Mouse (Mus musculus): Measurements from ENCODE around the gene Abraxas2. TPM values are rescaled to one million over a fixed set of nuclear protein-coding genes. Genes with fewer than 3 reads are reported as not detected.

Abraxas2 gene
- total RNA-seq, 2 experiments from 2014 or later, result 38.6 to 48.6 TPM

DNA sequence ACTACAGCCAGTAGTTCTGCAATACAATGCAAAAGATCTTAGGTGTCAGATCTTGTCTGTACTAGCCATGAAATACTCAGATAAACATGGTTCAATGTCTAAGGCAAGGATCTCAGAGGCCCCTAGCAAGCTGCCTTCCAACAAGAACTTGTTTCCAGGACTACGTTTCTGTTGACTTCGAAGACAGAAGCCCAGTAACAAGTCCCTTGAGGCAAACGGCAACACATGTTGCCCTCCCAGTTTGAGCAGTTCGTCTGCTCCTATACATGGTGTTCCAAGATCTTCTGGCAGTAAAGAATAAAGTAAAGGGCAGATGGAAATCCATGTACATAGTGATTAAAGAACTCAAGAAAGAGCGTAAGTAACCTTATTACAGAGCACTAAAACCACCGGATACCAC is 5.7 kb upstream of the Abraxas2 start:
- no peak for ATAC-seq (replicated peaks; ENCODE audit: poor library complexity)

DNA sequence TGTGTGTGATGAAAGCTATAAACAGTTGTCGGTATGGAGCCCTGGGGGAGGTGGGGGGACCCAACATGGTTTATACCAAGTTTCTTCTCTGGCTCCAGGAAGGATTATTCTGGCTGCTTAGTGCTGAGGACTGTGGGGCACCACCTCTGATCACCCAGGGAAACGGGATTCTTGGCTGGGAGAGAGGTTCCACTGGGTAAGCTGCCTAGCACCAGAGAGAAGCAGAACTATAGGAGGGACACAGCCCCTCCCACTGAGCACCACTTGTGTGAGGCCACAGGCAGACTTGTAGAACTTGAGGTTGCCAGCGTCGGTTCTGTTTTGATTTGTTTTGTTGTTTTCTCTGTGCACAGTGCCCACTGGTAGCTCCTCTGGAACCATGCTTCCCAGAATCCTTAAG is 5.1 kb upstream of the Abraxas2 start:
- no peak for ATAC-seq (replicated peaks; ENCODE audit: poor library complexity)

DNA sequence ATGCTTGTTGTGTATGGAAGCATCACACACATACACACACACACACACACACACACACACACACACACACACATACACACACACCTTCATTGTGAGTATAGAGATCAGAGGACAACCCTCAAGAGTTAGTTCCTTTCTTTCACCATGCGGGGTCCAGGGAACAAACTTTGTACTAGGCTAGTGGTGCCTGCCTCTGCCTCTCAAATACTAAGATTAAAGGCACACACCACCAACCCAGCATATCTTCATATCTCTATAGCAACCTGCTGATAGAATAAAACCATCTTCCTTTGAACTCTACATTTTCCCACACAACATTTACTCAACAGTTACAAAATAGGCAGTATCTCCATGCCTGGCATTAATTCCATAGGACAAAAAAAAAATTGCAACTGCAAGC is 2.9 kb upstream of the Abraxas2 start:
- no peak for ATAC-seq (replicated peaks; ENCODE audit: poor library complexity)

DNA sequence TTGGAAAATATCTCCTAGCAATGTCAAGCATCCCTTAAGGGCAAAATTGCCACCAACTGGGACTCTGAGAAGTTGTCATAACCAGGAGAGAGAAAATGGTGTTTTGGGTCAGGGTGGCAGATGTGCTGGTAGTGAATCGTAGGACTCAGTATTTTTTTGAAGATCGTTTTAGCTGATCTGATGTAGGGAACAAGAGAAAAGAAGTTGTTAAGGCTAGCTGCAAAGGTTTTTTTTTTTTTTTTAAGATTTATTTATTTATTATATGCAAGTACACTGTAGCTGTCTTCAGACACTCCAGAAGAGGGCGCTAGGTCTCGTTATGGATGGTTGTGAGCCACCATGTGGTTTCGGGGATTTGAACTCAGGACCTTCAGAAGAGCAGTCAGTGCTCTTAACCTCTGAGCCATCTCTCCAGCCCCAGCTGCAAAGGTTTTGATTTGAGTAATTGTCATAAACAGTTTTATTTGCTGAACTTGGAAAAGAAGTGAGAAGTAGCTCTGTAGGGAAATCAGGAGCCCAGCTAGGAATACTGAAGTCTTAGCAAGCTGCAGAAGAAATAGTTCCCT is 899 bp upstream of the Abraxas2 start:
- ATAC-seq (replicated peaks; ENCODE audit: poor library complexity), result no peak

DNA sequence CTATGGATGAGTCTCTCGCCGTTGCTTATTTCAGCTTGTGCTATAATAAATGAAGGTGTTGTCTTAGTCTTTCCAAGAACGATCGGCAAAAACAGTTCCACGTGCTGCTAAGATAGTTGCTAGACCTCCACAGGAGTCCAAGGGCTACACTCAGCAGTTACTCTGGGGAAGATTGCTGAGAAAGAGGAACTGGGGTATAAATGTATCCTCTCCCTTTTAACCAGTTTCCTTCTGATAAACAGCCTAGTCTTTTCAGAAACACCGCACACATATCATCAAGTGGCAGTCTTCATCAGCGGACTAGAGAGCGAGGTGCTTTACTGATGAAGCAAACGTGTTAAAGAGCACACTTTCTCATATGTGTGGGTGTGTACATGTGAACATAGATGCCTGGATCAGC is 7.3 kb downstream of the Abraxas2 start:
- ATAC-seq (replicated peaks; ENCODE audit: poor library complexity), result peak; percentile 83

DNA sequence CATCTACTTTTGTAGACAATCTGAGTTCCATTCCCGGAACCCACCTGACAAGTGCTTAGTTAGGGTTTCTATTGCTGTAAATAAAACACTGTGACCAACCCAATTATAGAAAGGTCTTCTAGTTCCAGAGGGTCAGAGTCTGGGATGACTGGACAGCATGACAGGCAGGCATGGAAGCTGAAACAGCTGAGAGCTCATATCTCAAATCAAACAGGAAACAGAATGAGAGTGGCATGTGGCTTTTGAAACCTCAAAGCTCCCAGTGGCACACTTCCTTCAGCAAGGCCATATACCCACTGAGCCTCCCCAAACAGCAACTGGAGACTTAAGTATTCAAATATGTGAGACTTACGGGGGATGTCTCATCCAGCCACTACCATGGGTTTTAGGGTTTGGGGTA is 14.0 kb downstream of the Abraxas2 start:
- peak; percentile 80 for ATAC-seq (replicated peaks; ENCODE audit: poor library complexity)

DNA sequence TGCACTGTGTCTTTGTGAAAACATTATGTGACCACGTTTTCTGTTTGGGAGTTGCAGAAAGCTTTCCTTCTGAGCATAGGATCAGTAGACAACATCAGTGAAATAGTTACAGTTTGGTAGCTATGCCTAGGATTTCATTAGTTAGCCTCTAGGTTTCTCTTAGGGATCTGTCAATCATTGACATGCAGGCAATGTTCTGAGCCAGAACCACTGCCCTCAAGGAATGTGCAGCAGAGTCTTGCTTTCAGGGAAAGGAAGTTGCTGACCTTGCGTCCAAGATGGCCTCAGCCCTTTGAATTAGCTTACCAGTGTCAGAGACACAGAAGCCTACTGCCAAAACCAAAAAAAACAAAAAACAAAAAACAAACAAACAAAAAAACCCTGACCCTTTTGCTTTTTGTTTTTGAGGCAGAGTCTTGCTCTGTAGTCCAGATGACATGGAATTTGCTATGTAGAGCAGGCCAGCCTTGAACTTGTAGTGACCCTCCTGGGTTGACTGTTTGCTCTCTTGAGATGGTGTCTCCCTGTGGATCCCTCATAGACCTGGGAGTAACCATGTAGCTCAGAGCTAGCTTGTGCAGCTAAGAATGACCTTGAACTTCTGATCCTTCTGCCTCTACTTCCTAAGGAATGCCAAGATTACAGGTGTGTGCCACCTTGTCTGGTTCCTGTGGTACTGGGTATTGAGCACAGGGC is 16.5 kb downstream of the Abraxas2 start:
- ATAC-seq (replicated peaks; ENCODE audit: poor library complexity), result no peak

DNA sequence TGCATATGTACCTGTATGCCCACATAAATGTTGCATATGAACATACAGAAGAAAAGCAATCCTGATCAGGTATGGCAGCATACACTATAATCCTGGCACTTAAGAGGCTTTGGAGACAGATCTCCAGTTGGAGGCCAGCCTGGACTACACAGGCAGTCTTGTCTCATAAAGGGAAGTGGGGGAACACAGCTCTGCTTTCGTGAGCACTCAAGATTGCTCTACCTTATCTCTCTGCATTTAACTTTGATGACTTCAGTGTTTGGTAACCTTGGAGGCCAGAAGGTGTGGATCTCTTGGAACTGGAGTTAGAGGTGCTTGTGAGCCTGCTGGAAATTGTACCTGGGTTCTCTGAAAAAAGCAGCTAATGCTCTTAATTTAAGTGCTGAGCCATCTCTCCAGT is 21.3 kb downstream of the Abraxas2 start:
- ATAC-seq (replicated peaks; ENCODE audit: poor library complexity), result no peak

DNA sequence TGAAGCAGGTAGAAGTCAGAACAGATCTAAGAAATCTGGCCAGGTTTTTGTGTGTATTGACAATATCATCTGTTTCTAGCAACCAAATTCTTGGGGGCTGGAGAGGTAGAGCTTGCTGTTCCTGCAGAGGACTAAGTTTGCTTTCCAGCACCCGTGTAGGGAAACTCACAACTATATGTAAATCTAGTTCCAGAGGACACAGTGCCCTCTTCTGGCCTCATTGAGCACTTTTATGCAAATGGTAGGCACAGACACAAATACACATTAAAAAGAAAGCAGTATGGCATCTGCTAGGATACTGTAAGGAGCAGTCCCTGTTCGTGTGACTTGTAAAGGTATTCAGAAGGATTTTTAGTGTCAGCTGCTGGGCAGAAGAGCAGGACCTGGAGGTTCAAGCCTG is 23.3 kb downstream of the Abraxas2 start:
- ATAC-seq (replicated peaks; ENCODE audit: poor library complexity), result peak; percentile 81

DNA sequence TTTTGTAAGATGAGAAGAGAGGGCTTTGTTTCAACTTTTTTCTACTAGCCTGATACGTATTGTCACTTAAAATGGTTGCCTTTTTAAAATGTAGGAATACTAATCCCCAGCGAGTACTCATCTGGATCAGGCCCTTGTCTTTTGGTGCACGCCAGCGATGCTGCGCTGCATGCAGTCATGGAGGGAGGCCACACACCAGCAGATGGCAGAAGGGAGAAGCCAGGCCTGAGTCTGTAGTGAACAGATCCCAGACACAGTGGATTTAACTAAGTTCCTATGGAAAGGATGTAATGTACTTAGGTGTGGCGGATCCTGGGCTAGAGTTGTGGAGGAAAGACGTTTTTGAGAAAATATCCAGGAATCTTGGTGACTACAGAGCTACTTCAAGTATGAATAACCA is 25.0 kb downstream of the Abraxas2 start:
- no peak for ATAC-seq (replicated peaks; ENCODE audit: poor library complexity)

DNA sequence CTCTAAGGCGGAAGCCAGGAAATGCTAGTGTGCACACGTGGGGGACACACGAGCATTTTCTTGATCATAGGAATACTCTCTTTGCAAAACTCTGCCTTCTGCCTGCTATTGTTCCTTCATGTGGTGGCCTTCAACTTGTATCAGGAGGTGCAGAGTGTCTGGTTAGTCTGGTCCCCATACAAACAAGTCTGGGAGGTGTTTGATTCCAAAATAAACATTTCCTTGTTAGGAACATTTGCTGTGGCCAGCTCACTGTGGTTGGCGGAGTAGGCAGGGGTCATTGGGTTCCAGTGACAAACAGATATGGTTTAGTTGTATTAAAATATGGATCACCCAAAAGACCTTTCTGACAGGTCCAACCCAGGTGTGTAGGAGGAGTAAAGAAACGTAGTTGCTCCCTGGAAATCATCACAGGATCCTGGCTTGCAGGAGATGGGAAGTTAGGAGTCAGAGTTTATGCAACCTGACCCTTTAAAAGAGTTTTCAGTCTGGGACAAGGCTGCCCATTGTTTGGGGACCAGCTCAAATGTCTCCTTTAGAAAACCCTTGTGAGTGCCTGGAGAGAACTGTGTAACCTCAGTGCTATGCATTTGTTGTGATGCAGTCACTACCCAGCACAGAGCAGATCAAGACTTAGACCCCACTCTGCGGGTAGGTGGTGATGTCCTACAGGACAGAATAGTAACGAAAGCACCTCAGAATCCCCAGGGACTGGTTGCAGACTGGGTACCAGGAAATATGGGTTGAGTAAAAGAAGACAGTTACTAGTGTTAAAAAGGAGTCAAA is 28.2 kb downstream of the Abraxas2 start:
- ATAC-seq (replicated peaks; ENCODE audit: poor library complexity), result no peak

DNA sequence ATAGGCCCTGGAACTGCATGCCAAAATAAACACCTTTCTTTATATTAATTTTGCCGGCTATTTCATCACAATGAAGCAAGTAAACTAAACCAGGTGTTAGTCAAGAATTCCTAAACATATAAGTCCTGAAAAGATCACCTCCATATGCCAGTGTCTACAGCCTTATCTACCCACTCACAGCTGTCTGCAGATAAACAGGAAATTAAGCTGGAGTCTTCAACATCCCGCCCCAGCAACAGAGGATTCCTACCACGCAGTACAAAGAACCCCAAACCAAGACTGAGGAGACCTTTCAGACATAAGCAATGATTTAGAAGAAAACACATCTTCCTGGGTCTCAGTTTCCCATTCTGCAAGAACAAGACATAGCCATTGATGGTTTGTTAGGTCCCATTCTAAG is 29.0 kb downstream of the Abraxas2 start:
- no peak for ATAC-seq (replicated peaks; ENCODE audit: poor library complexity)

DNA sequence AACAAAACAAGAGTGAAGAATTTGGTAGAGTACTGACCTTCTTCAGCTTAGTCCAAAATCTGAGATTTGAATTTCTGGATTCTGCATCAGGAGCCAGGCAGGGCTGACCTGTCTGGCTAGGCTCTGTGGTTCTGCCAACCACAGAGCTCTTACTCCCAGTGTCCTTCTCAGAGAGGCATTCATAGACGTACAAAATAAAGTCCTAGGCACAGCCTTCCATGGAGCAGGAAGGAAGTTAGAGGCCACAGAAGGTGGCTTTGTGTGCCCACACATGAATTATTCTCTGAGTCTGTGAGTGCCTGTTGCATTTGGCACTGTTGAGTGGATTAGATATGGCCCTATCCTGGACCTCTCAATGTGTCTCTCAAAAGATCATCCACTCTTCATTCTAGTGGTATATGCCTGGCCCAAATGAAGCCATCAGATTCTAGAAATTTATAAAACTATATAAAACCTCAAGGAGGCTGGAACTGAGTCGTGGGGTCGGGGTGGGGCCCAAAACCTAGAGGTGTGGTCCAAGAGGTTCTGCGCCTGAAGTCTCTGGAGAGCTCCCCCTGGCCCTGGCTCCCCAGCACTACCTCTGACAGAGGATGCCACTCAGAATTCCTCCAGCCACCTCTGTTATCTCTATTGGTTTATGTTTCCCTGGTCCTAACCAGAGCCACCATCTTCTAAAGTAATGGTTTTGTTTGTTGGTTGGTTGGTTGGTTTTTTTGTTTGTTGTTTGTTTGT is 29.7 kb downstream of the Abraxas2 start:
- ATAC-seq (replicated peaks; ENCODE audit: poor library complexity), result peak; percentile 75

DNA sequence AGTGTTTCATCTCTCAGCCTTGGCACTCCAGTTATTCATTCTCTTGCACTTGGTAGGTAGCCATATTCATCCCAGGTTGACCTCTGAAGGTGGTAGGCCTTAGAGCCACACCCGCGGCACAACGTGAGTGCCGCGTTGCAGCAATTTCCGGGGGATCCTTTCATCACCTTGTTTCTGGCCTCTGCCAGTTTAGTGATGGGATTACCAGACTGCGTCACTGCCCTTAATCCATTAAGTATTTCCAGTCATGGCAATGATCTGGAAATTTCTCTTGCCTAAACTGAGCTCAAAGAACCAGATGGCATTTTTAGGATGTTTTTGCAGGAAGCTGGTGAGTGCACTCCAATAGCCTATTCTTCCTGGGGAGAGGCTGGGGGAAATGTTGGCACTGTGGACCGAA is 30.7 kb downstream of the Abraxas2 start:
- no peak for ATAC-seq (replicated peaks; ENCODE audit: poor library complexity)

DNA sequence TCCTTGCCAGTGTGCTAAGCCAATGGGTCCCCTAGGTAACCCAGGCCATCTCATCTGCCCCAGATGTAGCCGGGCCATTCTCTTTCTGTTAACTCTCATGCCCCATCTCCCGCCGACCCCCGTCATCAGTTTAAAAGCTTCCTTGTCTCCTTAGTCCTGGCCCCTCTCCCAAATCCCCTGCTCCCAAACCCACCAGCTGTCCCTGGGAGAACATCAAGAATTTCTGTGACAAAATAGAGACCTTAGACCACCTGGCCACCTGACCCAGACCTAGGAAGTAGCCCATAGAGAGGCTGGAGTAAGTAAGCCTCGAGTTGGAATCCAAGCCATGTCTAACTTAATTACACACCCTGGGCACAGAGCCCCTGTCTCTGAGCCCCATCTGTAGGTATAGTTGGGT is 31.2 kb downstream of the Abraxas2 start:
- no peak for ATAC-seq (replicated peaks; ENCODE audit: poor library complexity)

DNA sequence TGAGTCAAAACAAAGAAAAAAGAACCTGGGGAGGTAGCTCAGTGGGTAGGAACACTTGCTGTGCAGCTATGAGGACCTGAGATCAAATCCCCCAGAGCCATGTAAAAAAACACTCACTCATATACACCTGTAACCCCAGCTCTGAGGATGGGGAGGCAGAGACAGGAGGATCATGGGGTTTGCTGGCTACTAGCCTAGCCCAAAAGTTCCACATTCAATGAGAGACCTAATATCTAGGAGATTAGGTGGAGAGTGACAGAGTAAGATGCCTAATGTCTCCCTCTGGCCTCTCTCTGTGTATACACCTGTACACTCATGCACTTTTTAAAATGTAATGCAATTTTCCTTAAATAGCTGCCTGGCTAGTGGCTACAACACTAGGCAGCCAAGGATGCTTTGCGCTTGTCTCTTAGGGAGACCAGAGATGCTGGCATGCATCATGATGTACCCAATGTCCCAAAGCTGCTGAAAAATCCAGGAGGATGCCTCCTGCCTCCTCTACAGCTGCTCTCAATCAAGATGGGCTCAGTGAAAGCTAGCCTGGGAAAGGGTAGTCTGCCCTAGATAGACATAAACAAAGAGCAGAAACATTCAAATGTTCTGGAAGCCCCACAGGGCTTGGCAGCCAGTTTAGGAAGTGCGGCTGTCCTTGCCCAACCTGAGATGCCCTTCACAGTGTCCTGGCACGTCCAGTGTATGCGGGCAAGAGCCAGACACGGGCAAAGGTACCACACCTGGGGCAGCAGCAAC is 32.7 kb downstream of the Abraxas2 start:
- no peak for ATAC-seq (replicated peaks; ENCODE audit: poor library complexity)

DNA sequence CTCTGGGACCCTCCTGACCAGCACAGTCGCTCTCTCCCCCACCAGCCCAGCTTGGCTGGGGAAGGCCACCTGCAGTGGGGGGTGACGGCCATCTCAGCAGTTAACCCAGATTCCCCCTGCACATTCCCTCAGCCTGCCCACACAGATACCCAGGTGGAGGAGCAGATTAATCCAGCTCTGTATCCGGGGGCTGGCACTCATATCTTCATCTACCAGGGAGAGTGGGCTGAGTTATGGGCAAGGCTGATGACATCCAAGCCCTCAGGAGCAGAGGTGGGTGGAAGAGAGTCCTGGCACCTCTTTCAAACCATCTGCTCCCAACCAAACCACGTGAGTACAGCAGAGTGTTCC is 33.3 kb downstream of the Abraxas2 start:
- no peak for ATAC-seq (replicated peaks; ENCODE audit: poor library complexity)

DNA sequence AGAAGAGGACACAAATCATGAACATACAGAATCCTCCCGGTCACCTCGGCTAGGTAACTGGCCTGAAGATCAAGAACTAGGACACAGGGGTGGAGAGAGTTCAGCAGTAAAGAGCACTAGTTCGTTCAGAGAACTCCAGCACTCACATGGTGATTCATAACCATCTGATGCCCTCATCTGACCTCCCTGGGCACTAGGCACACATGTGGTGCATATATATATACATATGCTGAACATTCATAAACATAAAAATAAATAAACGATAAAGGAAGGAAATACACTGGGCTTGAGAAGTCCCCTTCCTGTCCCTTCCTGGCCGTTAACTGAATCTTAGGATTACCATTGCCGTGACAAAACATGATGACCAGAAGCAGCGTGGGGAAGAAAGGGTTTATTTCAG is 33.8 kb downstream of the Abraxas2 start:
- ATAC-seq (replicated peaks; ENCODE audit: poor library complexity), result no peak

DNA sequence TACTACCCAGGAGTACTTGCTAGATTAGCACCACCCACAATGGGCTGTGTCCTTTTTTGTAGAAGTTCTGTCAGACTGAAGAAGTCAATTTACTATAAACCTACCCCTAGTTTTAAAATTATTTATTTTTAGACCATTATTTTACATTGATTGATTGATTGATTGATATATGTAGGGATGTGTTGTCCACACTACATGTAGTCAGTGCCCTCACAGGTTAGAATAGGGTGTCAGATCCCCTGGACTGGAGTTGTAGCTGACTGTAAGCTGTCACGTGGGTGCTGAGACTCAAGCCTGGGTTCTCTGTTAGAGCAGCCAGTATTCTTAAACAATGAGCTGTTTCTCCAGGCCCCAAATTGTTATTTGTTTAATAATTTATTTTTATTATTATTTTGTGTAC is 34.3 kb downstream of the Abraxas2 start:
- no peak for ATAC-seq (replicated peaks; ENCODE audit: poor library complexity)

DNA sequence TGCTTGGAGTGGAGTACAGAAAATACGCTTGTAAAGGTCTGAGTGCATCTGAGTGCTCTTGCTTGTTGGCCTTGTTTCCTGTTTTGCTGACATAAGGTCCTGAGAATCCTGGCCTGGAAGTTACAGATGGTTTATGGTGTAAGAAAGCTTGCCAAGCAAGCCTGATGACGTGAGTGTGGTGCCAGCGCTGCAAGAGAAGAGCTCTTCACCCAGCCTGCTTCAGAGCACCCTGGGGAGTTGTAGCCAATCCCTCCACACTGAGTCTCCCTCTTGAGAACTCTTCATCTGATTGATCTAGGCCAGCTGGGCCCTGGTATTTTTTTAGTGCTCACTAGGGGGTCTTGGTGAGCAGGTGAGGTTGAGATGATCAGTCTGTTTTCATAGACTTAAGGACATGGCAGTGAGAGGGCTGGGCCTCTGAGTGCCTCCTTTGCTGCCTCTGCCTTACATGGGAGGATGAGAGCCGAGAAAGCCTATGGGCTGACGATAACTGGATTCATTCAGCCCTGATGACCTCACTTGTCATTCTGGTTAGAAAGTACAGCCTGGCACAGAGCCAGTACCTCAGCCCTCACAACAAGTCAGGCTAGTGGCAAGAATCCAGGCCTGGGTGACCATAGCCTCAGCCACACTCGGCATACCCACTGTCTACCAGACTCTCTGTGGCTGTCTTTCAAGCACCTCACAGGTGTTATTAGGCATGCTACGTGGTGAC is 36.0 kb downstream of the Abraxas2 start:
- ATAC-seq (replicated peaks; ENCODE audit: poor library complexity), result no peak
